Mouse (Mus musculus): ENCODE results near the gene Pcx. TPM values are rescaled to one million over a fixed set of nuclear protein-coding genes. Genes with fewer than 3 reads are reported as not detected.

Pcx gene
- polyA plus RNA-seq, 1 experiment from 2014 or later = 28.9 TPM

DNA sequence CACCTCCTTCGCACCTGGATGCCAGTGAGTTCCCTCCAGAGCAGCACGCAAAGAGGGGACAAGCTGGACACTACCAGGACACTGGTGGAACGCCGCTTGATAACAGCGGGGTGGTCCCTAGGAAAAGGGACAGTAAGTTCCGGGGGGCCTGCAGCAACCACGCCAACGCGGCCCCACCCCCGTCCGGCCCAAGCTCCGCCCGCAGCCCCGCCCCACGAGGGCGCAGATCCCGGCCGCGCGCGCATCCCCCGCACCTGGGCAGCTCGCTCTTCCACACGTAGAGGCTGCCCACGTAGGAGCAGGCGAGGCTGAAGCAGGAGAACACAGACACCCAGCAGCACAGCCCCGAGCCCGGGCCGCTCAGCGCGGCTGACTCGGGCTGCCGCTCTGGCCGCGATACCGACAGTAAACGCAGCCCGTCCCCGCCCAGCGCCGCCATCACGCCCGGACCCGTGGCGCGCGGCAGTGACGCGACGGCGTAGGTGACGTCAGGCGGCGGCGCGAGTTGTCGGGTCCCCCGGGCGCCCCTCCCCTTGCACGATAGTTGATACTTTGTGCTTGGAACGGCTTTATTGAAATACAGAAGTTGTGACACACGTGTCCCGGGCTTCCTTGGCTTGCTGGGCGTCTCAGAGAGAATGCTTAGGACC is 115.0 kb downstream of the Pcx start, which contains the start of gene Rce1:
Rce1 (minus strand) TSS at position 463 of the 650 bp plus-strand sequence.
- WGBS = under 1% methylated on average over 62 of the region's 64 CpGs
- Histone ChIP-seq H3K9me3 (ENCODE audit: control insufficient read depth, low read length) (no peaks in the 10 kb centered on the region), H3K4me2 (replicated peaks; ENCODE audit: low read depth) (peak within 1 kb of the TSS; percentile 90), H3K4me3 (ENCODE audit: low read depth, low read length) (peak within 1 kb of the TSS; percentile 91), H3K4me1 (replicated peaks; ENCODE audit: control insufficient read depth, insufficient read depth) (0 out of 2 replicates have a peak, but pooled peaks cover 5% of the 10 kb centered on the region), H3K27ac (replicated peaks) (peak within 1 kb of the TSS; percentile 93), H3K36me3 (ENCODE audit: control insufficient read depth, insufficient read depth, low read length) (peaks cover 9% of the 10 kb centered on the region; the same call in 1 of the 2 replicates), H3K27me3 (ENCODE audit: control insufficient read depth, insufficient read depth, low read length) (no peaks in the 10 kb centered on the region), H3K9ac (ENCODE audit: low read length) (peak within 1 kb of the TSS; percentile 88)
- TF ChIP-seq EP300 (optimal IDR thresholded peaks at IDR 0.05) (no peak), CTCF (IDR thresholded peaks at IDR 0.05; ENCODE audit: low read depth) (no peak)
- peak; percentile 93 for DNase-seq (ENCODE audit: low spot score)
- peak; percentile 88 for ATAC-seq (ENCODE audit: low FRiP score, low TSS enrichment)

DNA sequence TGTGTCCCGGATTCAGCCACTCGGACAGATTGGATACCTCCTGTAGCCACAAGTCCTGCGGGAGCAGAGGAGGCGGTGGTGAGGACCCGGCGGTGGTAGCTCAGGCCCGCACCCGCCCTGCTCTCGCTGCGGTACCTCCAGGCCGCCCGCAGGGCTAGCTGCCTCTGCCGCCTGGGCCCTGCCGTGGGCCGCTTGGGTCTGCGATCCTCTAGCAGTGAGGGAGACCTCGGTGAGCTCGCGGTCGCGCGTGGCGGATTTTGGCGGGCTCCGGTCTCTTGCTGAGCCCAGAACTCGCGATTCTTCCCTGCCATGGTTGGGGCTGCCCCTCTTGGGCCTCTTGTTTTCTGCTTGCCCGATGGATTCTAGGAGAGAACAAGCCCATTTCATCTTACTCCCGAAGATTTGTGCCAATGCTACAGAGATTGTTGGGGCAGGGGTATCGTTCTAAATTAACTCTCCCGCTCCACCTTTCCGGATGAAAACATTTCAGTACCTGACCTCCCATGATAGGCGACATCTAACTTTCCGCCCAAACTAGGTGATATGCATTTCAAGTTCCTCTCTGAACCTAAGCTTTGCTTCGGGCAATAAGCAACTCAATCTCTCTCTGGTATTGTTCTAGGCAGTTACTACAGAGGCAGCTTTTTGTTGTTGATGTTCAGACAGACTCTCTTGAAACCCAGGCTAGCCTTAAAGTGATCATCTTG is 115.7 kb downstream of the Pcx start:
- Histone ChIP-seq H3K9me3 (ENCODE audit: control insufficient read depth, low read length) (no peaks in the 10 kb centered on the region), H3K9ac (ENCODE audit: low read length) (peak overlapping the region; percentile 88), H3K4me3 (ENCODE audit: low read depth, low read length) (peak overlapping the region; percentile 91), H3K4me2 (replicated peaks; ENCODE audit: low read depth) (peak overlapping the region; percentile 90), H3K36me3 (ENCODE audit: control insufficient read depth, insufficient read depth, low read length) (peaks cover 8% of the 10 kb centered on the region; the same call in 1 of the 2 replicates), H3K27me3 (ENCODE audit: control insufficient read depth, insufficient read depth, low read length) (no peaks in the 10 kb centered on the region), H3K27ac (replicated peaks) (peak overlapping the region; percentile 93), H3K4me1 (replicated peaks; ENCODE audit: control insufficient read depth, insufficient read depth) (0 out of 2 replicates have a peak, but pooled peaks cover 5% of the 10 kb centered on the region)
- peak; percentile 67; the same call in 1 of the 2 replicates for ATAC-seq (ENCODE audit: low FRiP score, low TSS enrichment)
- WGBS = under 1% methylated on average over 35 of the region's 35 CpGs
- no peak for TF ChIP-seq CTCF (IDR thresholded peaks at IDR 0.05; ENCODE audit: low read depth)
- DNase-seq (ENCODE audit: low spot score) = no peak

- H3K4me3 ChIP-seq (ENCODE audit: low read depth, low read length) = no peak overlapping the region
- no peaks in the 10 kb centered on the region for H3K27me3 ChIP-seq (ENCODE audit: control insufficient read depth, insufficient read depth, low read length)
- no peak overlapping the region for H3K9ac ChIP-seq (ENCODE audit: low read length)
- H3K4me1 ChIP-seq (replicated peaks; ENCODE audit: control insufficient read depth, insufficient read depth) = 0 out of 2 replicates have a peak, but pooled peaks cover 5% of the 10 kb centered on the region
- TF ChIP-seq CTCF (IDR thresholded peaks at IDR 0.05; ENCODE audit: low read depth) (peak; percentile 94), EP300 (optimal IDR thresholded peaks at IDR 0.05) (no peak)
- no peak overlapping the region for H3K4me2 ChIP-seq (replicated peaks; ENCODE audit: low read depth)
- peak; percentile 77 for DNase-seq (ENCODE audit: low spot score)
- WGBS = 0% methylated on average over 1 of the region's 1 CpGs
- H3K36me3 ChIP-seq (ENCODE audit: control insufficient read depth, insufficient read depth, low read length) = no peaks in the 10 kb centered on the region; the same call in 1 of the 2 replicates
- no peaks in the 10 kb centered on the region for H3K9me3 ChIP-seq (ENCODE audit: control insufficient read depth, low read length)
- ATAC-seq (ENCODE audit: low FRiP score, low TSS enrichment) = no peak
- no peak overlapping the region for H3K27ac ChIP-seq (replicated peaks)
Measured at GRCm38 (mm10) chr19:4628819-4629218, 118.5 kb downstream of the Pcx start.

DNA sequence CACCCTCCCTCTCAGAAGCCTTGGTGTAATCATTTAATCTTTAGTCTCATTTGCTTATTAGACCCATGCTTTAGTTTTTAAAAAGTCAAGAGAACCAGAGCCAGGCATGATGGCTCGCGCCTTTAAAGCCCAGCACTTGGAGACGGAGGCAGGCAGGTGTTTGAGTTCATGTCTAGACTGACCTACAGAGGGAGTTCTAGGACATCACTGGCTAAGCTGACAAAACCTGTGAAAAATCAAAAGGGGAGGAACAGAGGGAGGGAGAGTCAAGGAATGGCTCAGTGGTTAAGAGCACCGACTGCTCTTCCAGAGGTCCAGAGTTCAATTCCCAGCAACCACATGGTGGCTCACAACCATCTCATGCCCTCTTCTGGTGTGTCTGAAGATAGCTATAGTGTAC is 125.7 kb downstream of the Pcx start:
- H3K4me3 ChIP-seq (ENCODE audit: low read depth, low read length) = no peak overlapping the region
- TF ChIP-seq EP300 (optimal IDR thresholded peaks at IDR 0.05) = no peak
- TF ChIP-seq CTCF (IDR thresholded peaks at IDR 0.05; ENCODE audit: low read depth) = peak; percentile 27; the same call in 1 of the 2 replicates
- H3K27ac ChIP-seq (replicated peaks) = no peak overlapping the region
- WGBS = 66% methylated on average over 4 of the region's 4 CpGs
- no peaks in the 10 kb centered on the region for H3K36me3 ChIP-seq (ENCODE audit: control insufficient read depth, insufficient read depth, low read length)
- DNase-seq (ENCODE audit: low spot score) (no peak), ATAC-seq (ENCODE audit: low FRiP score, low TSS enrichment) (no peak)
- H3K27me3 ChIP-seq (ENCODE audit: control insufficient read depth, insufficient read depth, low read length) = no peaks in the 10 kb centered on the region
- H3K9ac ChIP-seq (ENCODE audit: low read length) = no peak overlapping the region
- no peaks in the 10 kb centered on the region for H3K4me1 ChIP-seq (replicated peaks; ENCODE audit: control insufficient read depth, insufficient read depth)
- H3K9me3 ChIP-seq (ENCODE audit: control insufficient read depth, low read length) = no peaks in the 10 kb centered on the region
- no peak overlapping the region for H3K4me2 ChIP-seq (replicated peaks; ENCODE audit: low read depth)

DNA sequence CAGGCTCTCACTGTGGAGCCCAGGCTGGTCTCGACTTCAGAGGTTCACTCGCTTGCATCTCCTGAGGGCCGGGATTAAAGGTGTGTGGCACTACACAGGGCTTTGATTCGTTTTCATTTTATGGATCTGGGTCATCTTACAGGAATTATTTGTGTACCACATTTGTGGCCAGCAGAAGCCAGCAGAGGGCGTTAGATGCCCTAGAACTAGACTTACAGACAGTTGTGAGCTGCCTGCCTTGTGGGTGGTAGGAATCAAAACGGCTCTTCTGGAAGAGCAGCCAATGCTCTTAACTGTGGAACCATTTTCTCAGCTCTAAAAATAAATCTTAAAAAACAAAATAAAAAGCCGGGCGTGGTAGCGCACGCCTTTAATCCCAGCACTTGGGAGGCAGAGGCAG is 134.0 kb downstream of the Pcx start:
- WGBS = 47% methylated on average over 10 of the region's 10 CpGs
- Histone ChIP-seq H3K4me2 (replicated peaks; ENCODE audit: low read depth) (no peak overlapping the region), H3K4me3 (ENCODE audit: low read depth, low read length) (no peak overlapping the region), H3K9ac (ENCODE audit: low read length) (no peak overlapping the region), H3K27me3 (ENCODE audit: control insufficient read depth, insufficient read depth, low read length) (no peaks in the 10 kb centered on the region), H3K4me1 (replicated peaks; ENCODE audit: control insufficient read depth, insufficient read depth) (no peaks in the 10 kb centered on the region), H3K27ac (replicated peaks) (no peak overlapping the region), H3K36me3 (ENCODE audit: control insufficient read depth, insufficient read depth, low read length) (no peaks in the 10 kb centered on the region), H3K9me3 (ENCODE audit: control insufficient read depth, low read length) (no peaks in the 10 kb centered on the region)
- TF ChIP-seq CTCF (IDR thresholded peaks at IDR 0.05; ENCODE audit: low read depth) = peak; percentile 58
- TF ChIP-seq EP300 (optimal IDR thresholded peaks at IDR 0.05) = no peak
- ATAC-seq (ENCODE audit: low FRiP score, low TSS enrichment) (no peak), DNase-seq (ENCODE audit: low spot score) (peak; percentile 29)

All from stomach, postnatal 0 days (tissue).